Mouse (Mus musculus) CH12.LX (cell line): ENCODE results near the gene Galc.
A peak's percentile ranks its signal among the peaks of the same experiment; 100 is the strongest.

Source experiments
- CHD1 ChIP-seq: IDR thresholded peaks from 2 replicates; pipeline ENCODE4 v1.6.1; 2012; ENCODE audit warnings: low read depth, low read length, improper control_type of control experiment, inconsistent platforms
- CTCF ChIP-seq, 2 experiments: IDR thresholded peaks in 1 of 2; conservative IDR thresholded peaks in 1 of 2; 2 replicates each; pipeline ENCODE4 v1.5.1; 2011 to 2012; ENCODE audit warnings: low read depth in 2 of 2, low read length in 2 of 2, improper control_type of control experiment in 1 of 2, inconsistent platforms in 1 of 2, mild to moderate bottlenecking in 1 of 2, moderate library complexity in 1 of 2
- ELF1 ChIP-seq: IDR thresholded peaks from 2 replicates; pipeline ENCODE4 v1.6.1; 2014; ENCODE audit warnings: low read depth, mild to moderate bottlenecking, inconsistent platforms, low read length, improper control_type of control experiment
- JUN ChIP-seq: IDR thresholded peaks from 2 replicates; pipeline ENCODE4 v1.6.1; 2011; ENCODE audit warnings: low read depth, mild to moderate bottlenecking, low read length, improper control_type of control experiment, moderate library complexity; ENCODE audit not compliant: insufficient read depth
- MAFK ChIP-seq: IDR thresholded peaks from 2 replicates; pipeline ENCODE4 v1.6.1; 2011; ENCODE audit warnings: low read length, improper control_type of control experiment; ENCODE audit not compliant: insufficient replicate concordance
- MYC ChIP-seq: IDR thresholded peaks from 2 replicates; pipeline ENCODE4 v1.6.1; 2011; ENCODE audit warnings: low read depth, mild to moderate bottlenecking, improper control_type of control experiment, low read length
- PAX5 ChIP-seq: IDR thresholded peaks from 2 replicates; pipeline ENCODE4 v1.6.1; 2012; ENCODE audit warnings: low read length, inconsistent platforms, mixed read lengths
- POLR2A ChIP-seq: IDR thresholded peaks from 2 replicates; pipeline ENCODE4 v1.6.1; 2011; ENCODE audit warnings: low read depth, mild to moderate bottlenecking, improper control_type of control experiment, low read length
- ZC3H11A ChIP-seq: IDR thresholded peaks from 2 replicates; pipeline ENCODE4 v1.6.1; 2012; ENCODE audit warnings: low read depth, mild to moderate bottlenecking, inconsistent platforms, low read length, improper control_type of control experiment

DNA sequence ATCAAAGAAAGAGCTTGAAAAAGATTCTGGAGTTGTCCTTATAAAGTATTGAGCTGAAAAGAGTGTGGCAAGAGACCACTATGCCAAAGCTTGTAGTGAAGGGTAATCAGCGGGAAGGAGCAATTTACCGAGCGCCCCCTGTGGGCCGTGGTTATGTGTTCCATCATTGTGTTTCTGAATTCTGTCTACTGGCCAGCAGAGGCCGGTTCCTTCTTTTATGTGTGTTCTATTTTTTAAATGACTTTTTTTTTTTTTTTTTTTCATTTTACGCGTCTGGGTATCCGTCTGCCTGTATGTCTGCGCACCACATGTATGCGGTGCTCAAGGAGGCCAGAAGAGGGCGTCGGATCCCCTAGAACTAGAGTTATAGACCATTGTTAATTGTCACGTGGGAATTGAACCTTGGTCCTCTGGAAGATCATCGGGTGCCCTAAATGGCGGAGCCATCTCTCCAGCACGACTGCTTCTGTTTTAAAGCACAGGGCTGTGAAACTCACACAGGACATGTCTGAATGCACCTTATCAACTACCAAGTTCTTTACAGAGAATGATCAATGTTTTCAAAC is 78.9 kb downstream of the Galc start:
- TF ChIP-seq CTCF (conservative IDR thresholded peaks at IDR 0.05 in 1 of 2, IDR thresholded peaks at IDR 0.05 in 1 of 2; ENCODE audit: low read depth in 2 of 2, low read length in 2 of 2) (peak in 1 of 2 experiments; percentile 75; a peak in 2 of 4 replicates), JUN (no peak), POLR2A (no peak), ELF1 (no peak), MAFK (no peak), ZC3H11A (no peak), CHD1 (no peak), PAX5 (no peak), MYC (no peak)
